Mouse (Mus musculus): Measurements from ENCODE around the gene Kctd2.

Gene Kctd2

DNA sequence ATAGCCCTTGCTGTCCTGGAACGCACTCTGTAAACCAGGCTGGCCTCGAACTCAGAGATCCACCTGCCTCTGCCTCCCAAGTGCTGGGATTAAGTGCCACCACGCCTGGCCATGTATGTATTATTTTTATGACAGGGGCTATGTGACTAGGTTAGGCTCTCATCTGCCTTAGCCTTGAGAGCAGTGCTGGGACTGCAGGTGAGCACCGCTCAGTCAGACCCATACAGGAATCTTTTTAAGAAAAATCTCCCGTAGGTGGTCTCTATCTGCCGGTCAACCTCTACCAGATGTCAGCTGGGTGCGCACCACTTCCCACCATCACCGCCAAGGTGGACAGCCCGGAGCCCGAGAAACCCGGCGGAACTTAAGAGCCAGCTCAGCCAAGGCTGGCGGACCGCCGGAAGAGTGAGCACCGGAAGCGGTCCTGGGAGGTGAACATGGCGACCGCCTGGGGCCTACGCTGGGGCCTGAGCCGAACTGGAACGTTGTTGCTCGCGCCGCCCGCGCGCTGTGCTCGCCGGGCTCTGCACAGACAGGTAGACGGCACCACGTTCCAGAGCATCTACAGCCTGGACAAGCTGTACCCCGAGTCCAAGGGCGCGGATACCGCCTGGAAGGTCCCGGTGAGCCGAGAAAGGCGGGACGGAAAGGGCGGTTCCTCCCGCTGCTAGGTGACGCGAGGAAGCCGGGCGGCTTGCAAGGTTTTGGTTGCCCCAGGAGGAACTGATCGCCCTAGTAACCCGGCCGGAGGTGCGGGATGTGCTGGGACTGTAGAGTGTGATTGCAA, 16.4 kb upstream of the Kctd2 start, which contains the start of gene Mrpl58:
Gene Mrpl58 (plus strand): TSS at position 415 of the 787 bp plus-strand sequence.
- DNase-seq = peak; percentile 85

DNA sequence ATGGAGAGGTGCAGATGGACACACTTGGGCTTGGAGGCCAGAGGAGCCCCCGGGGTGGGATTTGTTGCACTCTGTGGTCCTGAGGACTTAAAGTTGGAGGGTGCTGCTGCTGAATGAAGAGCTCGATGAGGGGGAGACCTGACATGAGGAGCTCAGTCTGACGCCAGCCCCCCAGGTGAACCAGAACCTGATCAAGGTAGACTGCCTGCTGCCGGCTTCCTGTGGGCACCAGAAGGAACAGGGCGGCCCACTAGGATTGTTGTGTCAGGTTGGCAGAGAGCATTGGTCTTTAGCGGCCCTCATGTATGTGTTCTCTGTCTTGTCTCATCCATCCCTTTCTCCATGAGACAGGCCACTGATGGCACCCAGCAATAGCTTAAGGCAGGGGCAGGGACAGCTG, 14.2 kb upstream of the Kctd2 start:
- no peak for DNase-seq

DNA sequence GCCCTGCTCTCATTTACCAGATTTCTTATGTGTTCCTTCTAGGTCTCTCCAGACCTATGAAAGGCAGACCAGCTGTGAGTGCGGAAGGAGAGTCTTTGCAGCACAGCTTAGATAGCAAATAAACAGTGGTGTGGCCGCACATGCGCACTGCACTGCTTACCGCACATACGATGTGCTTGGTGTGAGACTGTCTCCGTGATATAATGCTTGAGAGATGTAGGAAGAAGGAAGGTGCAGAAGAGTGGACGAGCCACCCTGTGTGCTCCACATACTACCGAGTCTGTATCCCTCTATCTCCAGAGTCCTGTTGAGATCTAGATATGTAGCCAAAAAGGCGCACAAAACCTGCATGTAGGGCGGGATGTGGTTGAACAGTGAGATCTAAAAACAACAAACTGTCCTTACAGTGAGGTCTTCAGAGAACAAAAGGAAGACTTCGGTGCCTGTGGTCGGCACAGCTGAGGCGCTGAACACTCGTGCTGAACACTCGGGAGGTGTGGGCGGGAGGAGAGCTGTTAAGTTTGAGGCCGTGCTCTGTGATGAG, 13.0 kb upstream of the Kctd2 start:
- DNase-seq = no peak

DNA sequence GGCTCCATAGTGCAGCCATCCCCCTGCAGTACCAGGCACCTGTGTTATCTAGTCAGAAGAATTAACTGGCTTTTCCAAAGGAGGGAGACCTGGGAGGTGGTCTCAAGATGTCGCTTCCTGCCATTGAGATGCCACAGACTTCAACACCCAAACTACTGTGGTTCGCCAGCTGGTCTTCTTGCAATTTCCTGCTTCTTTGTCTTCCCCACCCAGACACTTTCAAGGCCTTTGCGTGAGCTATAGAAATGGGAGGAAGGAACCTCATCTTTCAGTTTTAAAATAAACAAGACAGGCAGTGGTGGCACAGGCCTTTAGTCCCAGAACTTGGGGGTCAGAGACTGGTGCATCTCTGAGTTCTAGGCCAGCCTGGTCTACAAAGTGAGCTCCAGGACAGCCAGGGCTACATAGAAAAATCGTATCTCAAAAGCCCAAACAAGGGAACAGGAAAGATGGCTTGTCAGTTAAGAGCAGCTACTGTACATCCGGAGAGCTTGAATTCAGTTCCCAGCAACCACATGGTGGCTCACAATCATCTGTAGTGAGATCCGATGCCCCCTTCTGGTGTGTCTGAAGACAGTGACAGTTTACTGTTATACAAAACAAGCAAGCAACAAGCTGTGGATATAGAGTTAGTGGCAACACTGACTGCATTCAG, 11.5 kb upstream of the Kctd2 start:
- DNase-seq = no peak

DNA sequence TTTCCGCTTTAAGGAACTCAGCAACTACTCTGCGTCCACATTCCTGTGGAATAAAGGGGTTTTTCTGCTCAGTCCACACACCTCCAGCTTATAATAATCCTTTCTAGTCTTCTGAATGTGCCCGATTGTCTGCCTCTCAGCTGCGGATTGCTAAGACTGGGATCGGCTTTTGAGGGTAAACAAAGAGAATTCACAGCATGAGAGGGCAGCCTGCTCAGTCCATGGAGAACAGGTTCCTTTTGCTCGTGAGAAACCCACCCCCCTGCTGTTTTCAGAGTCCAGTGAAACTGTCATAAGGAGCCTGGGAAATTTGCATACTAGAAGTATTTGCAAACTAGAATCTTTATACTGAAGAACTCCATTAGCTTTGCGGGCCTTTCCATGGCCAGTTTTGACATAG, 10.4 kb upstream of the Kctd2 start:
- no peak for DNase-seq

DNA sequence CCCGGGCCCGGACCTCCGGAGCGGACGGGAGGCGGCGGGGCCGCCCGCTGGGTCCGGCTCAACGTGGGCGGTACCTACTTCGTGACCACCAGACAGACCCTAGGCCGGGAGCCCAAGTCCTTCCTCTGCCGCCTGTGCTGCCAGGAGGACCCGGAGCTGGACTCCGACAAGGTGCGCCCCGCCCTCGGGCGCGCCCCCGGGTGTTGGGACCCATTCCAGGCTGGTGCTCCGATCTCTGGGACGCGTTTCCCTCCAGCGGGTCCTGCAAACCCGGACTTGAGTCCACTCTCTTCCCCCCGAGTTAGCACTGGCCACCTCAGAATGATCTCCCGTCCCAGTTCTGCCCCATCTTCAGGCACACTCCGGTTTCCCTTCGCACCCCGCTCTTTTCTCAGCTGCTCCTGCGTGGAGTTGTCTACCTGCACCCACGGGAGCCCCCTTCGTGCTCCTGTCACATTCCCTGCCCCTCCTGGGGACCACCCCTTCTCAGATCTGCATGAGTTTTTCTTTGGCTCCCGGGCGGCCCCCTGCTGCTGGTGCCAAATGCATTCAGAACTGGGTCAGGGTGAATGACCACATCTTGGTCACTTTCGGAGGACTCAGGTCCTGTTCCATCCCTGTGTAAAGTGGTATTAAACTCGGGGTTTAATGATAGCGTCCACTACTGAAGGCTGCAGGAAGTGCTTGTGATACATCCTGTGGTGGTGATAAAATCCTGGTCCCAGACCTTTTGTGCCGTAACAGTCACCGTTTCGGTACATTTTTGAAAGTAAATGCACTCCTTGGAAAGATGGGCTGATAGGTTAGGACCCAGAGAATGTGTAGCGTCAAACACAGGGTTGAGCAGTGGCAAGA, 635 bp downstream of the Kctd2 start:
- DNase-seq = peak; percentile 64

DNA sequence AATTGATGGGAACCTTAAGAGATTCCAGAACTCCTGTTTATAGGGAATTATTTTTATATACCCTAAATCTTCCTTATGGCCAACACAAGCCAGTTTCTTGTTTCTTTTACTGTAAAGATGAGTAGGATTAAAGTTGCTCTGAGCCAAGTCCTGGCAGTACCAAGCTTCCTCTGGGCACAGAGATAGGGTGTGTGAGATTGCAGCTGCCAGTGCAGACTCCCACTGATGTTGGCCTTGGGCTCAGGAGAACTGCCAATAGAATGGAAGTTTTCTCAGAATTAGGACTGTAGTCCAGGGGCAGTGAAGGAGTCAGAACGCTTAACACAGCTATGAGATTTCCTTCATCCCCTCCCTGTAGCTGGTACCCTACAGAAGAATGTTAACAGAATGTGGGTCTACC, 1.4 kb downstream of the Kctd2 start:
- no peak for DNase-seq

DNA sequence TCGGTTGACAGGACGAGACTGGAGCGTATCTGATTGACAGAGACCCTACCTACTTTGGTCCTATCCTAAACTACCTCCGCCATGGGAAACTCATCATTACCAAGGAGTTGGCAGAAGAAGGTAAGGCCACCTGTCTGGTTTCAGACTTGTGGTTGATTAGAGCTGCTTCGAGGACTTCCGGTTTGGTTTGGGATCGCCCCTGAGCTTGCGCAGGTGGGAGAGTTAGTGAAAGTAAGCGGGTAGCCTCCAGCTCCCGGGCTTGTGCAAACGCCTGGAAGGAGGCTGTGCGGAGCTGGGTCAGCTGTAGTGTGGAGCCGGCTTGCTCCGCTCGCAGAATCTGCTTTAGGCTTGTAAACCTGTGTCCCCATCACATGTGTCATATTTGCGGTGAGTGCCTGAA, 2.0 kb downstream of the Kctd2 start:
- no peak for DNase-seq

DNA sequence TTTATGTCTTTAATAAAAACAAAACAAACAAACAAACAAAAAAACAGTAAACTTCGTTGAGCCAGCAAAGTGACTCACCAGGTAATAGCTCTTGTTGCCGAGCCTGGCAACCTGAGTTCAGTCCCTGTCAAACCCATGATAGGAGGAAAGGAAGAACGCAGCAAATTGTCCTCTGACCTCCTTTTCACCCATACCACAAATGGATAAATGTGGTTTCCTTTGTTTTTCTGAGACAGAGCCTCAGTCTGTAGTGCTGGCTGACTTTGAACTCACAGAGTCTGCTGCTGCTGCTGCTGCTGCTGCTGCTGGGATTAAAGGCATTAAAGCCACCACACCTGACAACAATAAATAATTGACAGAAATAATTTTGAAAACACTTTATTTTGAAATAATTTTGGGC, 3.2 kb downstream of the Kctd2 start:
- DNase-seq = no peak

DNA sequence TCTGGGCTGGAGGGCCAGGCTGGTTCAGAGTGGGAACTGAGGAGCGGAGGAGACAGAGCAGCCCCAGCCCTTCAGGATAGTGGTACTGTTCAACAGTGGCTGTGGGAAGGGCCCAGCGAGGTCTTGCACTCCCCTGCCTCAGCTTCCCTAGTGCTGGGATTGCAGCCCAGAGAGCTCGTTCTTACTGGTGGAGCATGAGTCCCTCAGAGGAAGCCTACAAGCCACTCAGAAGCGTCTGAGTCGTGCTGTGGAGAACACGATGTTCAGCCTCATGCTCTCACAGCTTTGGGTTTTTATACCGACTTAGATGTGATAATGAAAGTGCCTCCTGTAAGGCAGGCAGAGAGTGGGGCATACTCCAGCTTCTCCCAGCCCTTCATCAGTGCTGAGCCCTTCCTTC, 4.7 kb downstream of the Kctd2 start:
- DNase-seq = no peak

DNA sequence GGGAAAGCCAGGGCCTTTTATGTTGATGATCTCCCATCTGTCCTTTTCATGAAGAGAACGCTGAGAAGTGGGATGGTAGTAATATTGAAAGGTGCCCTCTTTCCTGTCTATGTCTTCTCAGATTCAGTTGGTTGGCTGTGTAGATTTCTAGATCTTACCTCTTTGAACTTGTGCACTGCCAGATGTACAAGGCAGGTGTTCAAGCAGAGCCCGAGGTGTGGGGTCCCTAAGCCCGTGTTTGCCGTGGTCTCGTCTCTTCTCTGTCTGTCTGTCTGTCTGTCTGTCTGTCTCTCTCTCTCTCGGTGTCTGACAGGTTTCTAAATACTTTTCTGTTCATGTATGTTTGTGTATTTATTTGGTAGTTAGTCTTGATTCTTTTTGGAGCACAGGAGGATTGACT, 5.7 kb downstream of the Kctd2 start:
- DNase-seq = no peak

DNA sequence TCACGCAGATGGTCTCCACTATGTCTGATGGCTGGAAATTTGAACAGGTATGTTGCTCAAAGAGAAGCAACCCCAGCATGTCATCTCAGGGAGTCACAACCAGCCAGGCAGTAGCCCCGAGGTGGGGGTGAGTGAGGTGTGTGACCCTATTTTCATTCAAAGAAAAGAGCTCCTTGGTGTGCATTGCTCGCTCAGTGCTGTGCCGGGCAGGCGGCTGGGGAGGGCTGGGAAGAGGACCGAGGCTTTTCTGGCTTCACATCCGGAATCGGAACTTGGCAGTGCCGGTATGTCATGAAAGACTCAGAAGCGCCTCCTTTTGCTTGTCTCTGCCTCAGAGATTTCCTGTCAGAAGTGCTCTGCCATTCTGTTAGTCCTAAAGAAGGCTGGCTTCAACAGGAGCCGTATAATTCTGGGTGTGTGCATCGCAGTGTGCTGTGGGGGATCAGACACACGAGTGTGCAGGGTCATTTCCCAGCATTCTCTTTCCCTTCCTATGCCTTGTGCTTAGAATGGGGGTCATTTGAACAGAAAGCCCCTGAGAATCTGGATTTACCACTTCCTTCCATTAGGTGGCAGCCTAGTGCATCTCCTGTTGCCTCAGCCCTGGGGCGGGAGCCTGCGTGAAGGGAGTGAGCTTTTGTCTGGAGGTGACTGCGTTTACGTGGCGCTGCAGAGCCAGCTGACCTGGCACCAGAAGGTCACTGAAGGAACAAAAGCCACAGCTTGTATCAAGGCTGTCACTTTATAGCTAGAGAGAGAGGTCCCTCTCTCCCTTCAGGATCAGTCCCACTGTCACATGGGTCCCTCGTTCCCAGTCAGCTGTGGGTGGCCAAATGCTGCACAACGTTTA, 7.8 kb downstream of the Kctd2 start:
- peak; percentile 62 for DNase-seq

DNA sequence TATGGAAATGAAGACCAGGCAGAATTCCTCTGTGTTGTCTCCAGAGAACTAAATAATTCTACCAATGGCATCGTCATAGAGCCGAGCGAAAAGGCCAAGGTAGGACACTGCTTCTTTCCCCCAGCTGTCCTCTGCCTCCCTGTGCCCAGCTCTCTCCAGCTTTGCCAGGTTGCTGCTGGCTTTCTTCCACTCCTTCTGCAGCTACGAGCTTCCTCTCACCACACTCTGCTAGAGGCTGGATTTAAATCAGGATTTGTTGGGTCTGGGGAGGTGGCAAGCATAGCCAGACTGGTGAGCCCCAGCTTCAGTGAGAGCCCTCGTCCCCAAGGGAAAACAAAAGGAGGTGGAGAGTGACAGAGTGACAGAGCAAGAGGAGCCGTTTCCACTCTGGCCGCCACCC, 9.4 kb downstream of the Kctd2 start:
- DNase-seq = no peak

DNA sequence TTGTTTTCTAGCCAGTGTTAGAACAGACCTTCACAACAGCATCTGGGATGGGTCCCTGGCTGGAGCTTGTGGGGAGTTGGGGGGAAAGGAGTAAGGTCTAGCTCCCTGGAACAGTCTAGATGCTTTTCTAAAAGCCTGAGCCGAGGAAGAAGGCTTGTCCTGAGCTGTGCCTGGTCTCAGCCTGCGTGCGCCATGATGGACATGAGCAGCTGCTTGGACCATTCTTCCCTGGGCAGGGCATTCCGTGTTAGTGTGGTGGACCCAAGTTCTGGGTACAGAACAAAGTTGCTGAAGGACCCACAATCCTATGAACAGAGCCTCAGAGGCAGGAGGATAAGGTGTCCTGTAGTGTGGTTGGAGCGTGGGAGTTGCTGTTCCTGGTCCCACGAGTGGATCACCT, 10.6 kb downstream of the Kctd2 start:
- DNase-seq = no peak

DNA sequence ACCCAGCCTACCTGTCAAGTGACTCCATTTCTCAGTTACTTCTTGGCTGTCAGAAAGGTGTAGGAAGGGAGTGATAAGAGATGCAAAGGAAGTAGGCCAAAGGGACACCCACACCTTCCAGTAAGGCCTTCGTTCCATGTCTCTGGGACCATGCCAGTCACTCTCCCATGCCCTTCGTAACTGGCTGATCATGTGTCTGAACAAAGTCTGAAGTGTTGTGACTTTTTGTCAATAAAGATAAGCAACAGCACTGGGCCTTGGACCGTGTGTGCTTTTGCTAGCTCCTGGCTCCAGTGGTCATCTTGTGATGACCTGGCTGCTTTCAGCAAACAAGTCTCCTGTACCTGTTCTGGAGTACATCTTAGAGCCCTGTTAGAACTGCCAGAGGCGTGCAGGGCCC, 12.9 kb downstream of the Kctd2 start:
- no peak for DNase-seq

DNA sequence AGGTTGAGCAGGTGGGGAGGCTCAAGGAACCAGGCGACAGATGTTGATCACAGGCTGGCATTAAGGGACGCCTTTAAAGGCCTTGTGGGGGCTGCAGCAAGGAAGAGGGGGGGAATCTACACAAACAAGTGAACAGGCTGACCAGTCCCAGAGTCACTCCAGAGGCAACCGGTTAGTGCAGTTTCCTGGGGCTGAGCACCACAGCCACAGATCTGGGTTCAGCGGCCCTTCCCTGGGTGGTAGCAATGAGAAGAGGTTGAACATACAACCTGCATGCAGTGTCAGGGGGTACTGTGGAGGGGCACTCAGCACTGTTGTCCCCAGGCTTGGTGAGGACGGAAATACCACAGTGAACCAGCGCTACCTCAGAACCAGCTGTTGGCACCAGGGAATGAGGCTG, 13.4 kb downstream of the Kctd2 start:
- DNase-seq = no peak

DNA sequence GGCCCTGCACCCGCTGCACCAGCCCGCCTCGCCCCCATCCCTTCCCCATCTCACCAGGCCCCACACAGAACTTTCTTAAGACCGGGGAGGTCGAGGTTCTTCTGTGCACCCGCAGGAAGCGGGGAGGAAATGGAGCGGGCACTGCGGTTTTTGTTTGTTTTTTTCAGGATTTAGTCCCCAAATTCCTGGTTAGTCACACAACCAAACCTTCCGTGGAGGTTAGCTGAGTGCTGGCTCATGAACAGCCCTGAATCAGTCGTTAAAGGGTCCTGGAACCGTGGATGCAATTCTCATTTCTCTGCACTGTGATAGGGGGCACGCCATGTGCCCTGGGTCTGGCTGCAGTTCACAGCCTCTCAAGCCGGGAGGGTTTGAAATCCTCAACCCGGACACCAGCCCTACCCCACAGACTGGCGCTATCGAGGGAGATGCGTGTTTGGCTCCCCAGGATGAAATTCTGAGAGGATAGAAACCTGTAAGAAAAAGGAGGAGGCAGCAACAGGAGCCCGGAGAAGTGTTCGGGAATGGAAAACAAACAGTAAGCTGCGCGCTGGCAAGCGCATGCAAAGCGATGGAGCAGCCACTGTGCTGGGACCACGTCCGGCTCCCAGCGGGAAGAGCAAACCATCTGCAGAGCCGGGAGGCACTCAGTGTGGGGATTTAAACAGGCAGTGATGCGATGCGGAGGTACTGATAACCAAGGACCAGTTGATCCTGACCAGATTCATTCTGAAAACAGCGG, 15.8 kb downstream of the Kctd2 start:
- DNase-seq = peak; percentile 52

DNA sequence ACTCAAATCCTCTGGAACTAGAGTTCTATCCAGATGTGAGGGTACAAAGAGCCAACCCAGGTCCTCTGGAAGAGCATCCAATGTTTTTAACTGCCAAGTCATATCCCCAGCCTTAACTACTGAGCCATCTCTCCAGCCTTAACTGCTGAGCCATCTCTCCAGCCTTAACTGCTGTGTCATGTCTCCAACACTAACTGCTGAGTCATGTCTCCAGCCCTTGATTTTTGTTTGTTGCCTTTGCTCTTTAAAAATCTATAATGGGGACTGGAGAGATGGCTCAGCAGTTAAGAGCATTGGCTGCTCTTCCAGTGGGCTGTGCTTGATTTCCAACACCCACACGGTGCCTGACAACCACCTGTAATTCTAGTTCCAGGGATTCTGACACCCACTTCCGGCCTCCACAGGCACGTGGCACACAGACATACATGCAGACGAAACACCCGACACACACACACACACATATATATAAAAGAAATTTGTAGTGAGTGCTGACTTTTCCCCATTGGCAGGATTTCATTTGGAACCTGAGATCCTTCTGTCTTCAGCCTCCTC, 17.7 kb downstream of the Kctd2 start:
- DNase-seq = no peak

DNA sequence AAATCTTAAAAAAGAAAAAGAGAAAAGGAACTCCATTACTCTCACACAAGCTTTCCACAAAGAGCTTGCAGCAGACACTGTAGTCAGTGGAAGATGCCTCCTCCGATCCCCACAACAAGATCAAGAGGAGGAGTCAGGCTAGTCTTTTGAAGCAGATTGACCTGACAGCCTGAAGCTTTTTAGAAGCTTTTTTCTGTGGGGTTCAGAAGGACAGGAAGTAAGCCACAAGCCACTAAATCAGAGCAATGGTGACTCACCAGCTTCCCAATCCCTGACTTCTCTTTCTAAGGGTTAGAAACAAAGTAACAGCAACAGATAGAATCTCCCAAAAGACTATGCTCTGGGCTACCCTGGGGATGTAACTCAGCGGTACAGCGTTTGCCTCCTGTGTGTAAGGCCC, 19.4 kb downstream of the Kctd2 start:
- no peak for DNase-seq

DNA sequence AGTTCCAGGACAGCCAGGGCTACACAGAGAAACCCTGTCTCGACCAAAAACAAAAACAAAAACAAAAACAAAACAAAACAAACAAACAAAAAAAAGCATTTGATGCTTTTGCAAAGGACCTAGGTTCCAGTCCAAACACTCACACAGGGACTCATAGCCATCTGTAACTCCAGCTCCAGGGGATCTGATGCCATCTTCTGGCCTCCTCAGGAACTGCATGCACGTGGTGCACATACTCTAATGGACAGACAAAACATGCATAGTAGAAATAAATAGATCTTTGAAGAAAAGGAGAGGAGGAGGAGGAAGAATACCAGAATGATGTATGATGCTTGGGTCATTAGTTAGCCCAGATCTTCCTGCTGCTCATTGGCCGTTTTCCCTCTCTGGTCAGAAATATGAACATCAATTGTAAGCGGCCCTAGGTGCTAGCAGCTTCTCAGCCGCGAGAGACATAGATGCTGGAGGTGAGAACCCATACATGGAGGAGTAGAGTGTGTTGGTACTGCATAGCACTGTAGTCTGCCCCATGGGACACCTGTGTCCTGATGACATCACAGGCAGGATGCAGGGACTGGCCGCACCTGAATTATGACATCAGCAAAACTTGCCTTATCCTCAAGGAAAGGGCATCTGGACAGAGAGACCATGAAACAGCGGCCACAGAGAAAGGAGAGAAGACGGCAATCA, 20.1 kb downstream of the Kctd2 start, which contains the start of gene Trim80:
Gene Trim80 (plus strand): TSS at position 640 of the 690 bp plus-strand sequence.
- DNase-seq = no peak

DNA sequence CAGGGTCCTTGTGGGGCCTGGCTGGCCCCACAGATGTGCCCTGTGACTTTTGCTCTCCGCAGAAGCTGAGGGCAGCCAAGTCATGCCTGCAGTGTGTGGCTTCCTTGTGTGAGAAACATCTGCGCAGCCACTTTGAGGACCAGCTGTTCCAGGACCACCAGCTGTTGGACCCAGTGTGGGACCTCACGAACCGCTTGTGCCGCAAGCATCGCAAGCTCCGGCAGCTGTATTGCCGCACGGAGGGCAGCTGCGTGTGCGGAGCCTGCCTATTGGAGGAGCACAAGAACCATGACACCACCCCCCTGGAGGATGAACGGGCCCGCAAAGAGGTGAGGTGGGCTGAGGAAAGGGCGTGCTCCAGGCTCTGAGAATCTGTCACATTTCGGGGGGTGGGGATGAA, 21.5 kb downstream of the Kctd2 start:
- no peak for DNase-seq

Measured in right cerebral cortex, postnatal 4 days (tissue).